ENCODE assay signal across 10 mouse cellular contexts in genomic region chr1:21962896-21963864, GRCm38 (mm10). TPM values are rescaled to one million over a fixed set of nuclear protein-coding genes. Genes with fewer than 3 reads are reported as not detected.
DNase-seq lines count a peak whose midpoint lies in the region; ATAC-seq lines count a peak whose summit lies in the region.
"Had no signal": no experiment of that assay in that cellular context is flagged by ENCODE, and none has a peak within 500 bp of the region (broad histone marks: within the 10 kb centered on the region; RNA-seq: fewer than 3 reads in every experiment).

No protein-coding gene starts in this region.

- 58% methylated on average over 16 of the region's 16 CpGs for WGBS in neural tube, embryonic 14.5 days

- H3K4me3 ChIP-seq in neural tube, embryonic 14.5 days (ENCODE audit: low read depth, low read length), result peak overlapping the region; percentile 61; the same call in 1 of the 2 replicates

- no peak overlapping the region for H3K9ac ChIP-seq in neural tube, embryonic 14.5 days (replicated peaks; ENCODE audit: low read depth, low read length)
- H3K9ac ChIP-seq: liver, embryonic 15.5 days had no signal

- H3K4me2 ChIP-seq in neural tube, embryonic 14.5 days (ENCODE audit: low read depth, low read length), result no peak overlapping the region

- 0 out of 2 replicates have a peak, but pooled peaks cover 4% of the 10 kb centered on the region for H3K4me1 ChIP-seq in neural tube, embryonic 14.5 days (ENCODE audit: control insufficient read depth, insufficient read depth, low read length)

- no peaks in the 10 kb centered on the region for H3K36me3 ChIP-seq in neural tube, embryonic 14.5 days (ENCODE audit: control insufficient read depth, insufficient read depth, low read length)
- H3K36me3 ChIP-seq: embryonic facial prominence, embryonic 13.5 days; liver, embryonic 15.5 days had no signal

- ATAC-seq in granulocyte monocyte progenitor cell, adult 5-6 weeks (replicated peaks; ENCODE audit: poor library complexity, severe bottlenecking), result peak; percentile 10; the same call in 1 of the 2 replicates
- ATAC-seq in neural tube, embryonic 14.5 days (ENCODE audit: low read depth), result no peak

- DNase-seq in heart, adult 18-20 months, result peak; percentile 5 to 13
- no peak for DNase-seq in heart, adult 8-10 months (ENCODE audit: low spot score)
- DNase-seq in 416B (ENCODE audit: low read depth), result peak; percentile 84
- no peak for DNase-seq in adrenal gland, postnatal 4 days (ENCODE audit: low spot score in 2 of 2)
- DNase-seq in cerebellum, postnatal 4 days (ENCODE audit: low spot score in 2 of 2), result no peak
- no peak for DNase-seq in cerebellum, adult 18-20 months

- no peaks in the 10 kb centered on the region for H3K9me3 ChIP-seq in neural tube, embryonic 14.5 days (ENCODE audit: control insufficient read depth, low read length)
- H3K9me3 ChIP-seq: embryonic facial prominence, embryonic 13.5 days; liver, embryonic 15.5 days had no signal

- peaks cover 10% of the 10 kb centered on the region; the same call in 1 of the 2 replicates for H3K27me3 ChIP-seq in neural tube, embryonic 14.5 days (ENCODE audit: control insufficient read depth, insufficient read depth, low read length)

- no peak overlapping the region for H3K27ac ChIP-seq in neural tube, embryonic 14.5 days (ENCODE audit: low read depth, low read length)
- H3K27ac ChIP-seq: embryonic facial prominence, embryonic 13.5 days; liver, embryonic 15.5 days had no signal

RNA-seq across cellular contexts. Expression of gene Kcnq5, which starts 1.4 kb away (rescaled TPM):
- 1 to 10 TPM; 2.0 to 4.0 TPM for total RNA-seq in heart, adult 18-20 months (2021)
- 1 to 10 TPM in 2 of 4 experiments, under 1 TPM in 2; 0.78 to 3.6 (median 1.9) TPM for total RNA-seq in heart, adult 8-10 months (2022)
- 5.3 and 5.7 TPM in 2 replicates for total RNA-seq in granulocyte monocyte progenitor cell, adult 5-6 weeks (2014; fragmentation: Nextera tagmentation)
- total RNA-seq in granulocyte monocyte progenitor cell, adult 5-6 weeks (2017), result 4.2 and 4.7 TPM in 2 replicates
- 1.5 and 2.6 TPM in 2 replicates for polyA plus RNA-seq in neural tube, embryonic 14.5 days (2014; fragmentation: Nextera tagmentation; extraction: Ambion mirVana)
- total RNA-seq in adrenal gland, postnatal 4 days (2021), result 1 to 10 TPM; 1.8 to 3.0 TPM

Comparison
In these comparisons a context has a peak if more than half of its experiments do, and no peak if none do; other contexts are left out.
1. DNase-seq: peak in heart, adult 18-20 months (2 of 2) and 416B (single experiment); none in heart, adult 8-10 months (single experiment), adrenal gland, postnatal 4 days (0 of 2), cerebellum, postnatal 4 days (0 of 2) and cerebellum, adult 18-20 months (0 of 2).